Mouse (Mus musculus): ENCODE data around the gene Trpm8. TPM values are rescaled to one million over a fixed set of nuclear protein-coding genes. Genes with fewer than 3 reads are reported as not detected.
A peak's percentile ranks its signal among the peaks of the same experiment; 100 is the strongest.

Gene Trpm8
- polyA plus RNA-seq, 1 experiment from 2014 or later = not detected

DNA sequence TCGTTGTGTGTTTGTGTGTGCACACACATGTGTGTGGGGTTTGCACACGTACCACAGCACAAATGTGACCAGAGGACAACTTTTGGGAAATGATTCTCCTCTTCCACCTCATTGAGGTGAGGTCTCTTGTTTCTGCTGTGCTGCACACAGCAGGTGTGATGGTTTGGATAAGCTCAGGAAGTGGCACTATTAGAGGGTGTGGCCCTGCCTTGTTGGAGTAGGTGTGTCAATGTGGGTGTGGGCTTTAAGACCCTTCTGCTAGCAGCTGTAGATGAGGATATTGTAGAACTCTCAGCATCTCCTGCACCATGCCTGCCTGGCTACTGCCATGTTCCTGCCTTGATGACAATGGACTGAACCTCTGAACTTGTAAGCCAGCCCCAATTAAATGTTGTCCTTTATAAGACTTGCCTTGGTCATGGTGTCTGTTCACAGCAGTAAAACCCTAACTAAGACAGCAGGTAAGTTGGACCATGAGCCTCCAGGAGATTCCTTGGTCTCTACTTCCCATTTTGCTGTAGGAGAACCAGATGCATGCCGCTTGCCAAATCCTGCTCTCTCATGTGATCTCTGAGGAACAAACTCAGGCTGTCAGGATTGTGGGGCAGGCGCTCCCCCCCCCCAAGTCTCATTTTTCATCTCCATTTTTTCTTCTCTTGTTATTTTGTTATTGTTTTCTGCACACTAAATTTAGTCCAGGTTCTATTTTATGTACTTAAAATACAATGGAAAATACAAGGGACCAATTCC lies 18.9 kb downstream of the Trpm8 start:
- no peak overlapping the region for H3K9ac ChIP-seq (ENCODE audit: low read length)
- no peak overlapping the region for H3K4me3 ChIP-seq (ENCODE audit: low read depth, low read length)
- peaks cover 43% of the 10 kb centered on the region for H3K9me3 ChIP-seq (ENCODE audit: control insufficient read depth, low read length)
- no peak for ATAC-seq (replicated peaks; ENCODE audit: low FRiP score, low TSS enrichment, low read depth)
- no peaks in the 10 kb centered on the region for H3K36me3 ChIP-seq (ENCODE audit: control insufficient read depth, insufficient read depth, low read length)
- no peaks in the 10 kb centered on the region for H3K27me3 ChIP-seq (replicated peaks; ENCODE audit: control insufficient read depth, insufficient read depth, low read length)
- DNase-seq (ENCODE audit: low spot score) = peak; percentile 52
- H3K4me1 ChIP-seq (replicated peaks; ENCODE audit: control insufficient read depth, insufficient read depth, low read length) = no peaks in the 10 kb centered on the region
- H3K4me2 ChIP-seq (ENCODE audit: low read length) = no peak overlapping the region
- no peak overlapping the region for H3K27ac ChIP-seq (ENCODE audit: low read depth)
- WGBS = 78% methylated on average over 4 of the region's 4 CpGs

GRCm38 (mm10) chr1:88297480-88298258 lies 20.2 kb downstream of the Trpm8 start:
- peaks cover 43% of the 10 kb centered on the region for H3K9me3 ChIP-seq (ENCODE audit: control insufficient read depth, low read length)
- no peak overlapping the region for H3K4me3 ChIP-seq (ENCODE audit: low read depth, low read length)
- no peaks in the 10 kb centered on the region for H3K4me1 ChIP-seq (replicated peaks; ENCODE audit: control insufficient read depth, insufficient read depth, low read length)
- H3K36me3 ChIP-seq (ENCODE audit: control insufficient read depth, insufficient read depth, low read length) = no peaks in the 10 kb centered on the region
- H3K4me2 ChIP-seq (ENCODE audit: low read length) = no peak overlapping the region
- H3K9ac ChIP-seq (ENCODE audit: low read length) = no peak overlapping the region
- no peak overlapping the region for H3K27ac ChIP-seq (ENCODE audit: low read depth)
- ATAC-seq (replicated peaks; ENCODE audit: low FRiP score, low TSS enrichment, low read depth) (no peak), DNase-seq (ENCODE audit: low spot score) (peak; percentile 60)
- 70% methylated on average over 7 of the region's 7 CpGs for WGBS
- no peaks in the 10 kb centered on the region for H3K27me3 ChIP-seq (replicated peaks; ENCODE audit: control insufficient read depth, insufficient read depth, low read length)

- DNase-seq (ENCODE audit: low spot score) (peak; percentile 54), ATAC-seq (replicated peaks; ENCODE audit: low FRiP score, low TSS enrichment, low read depth) (no peak)
- Histone ChIP-seq H3K4me3 (ENCODE audit: low read depth, low read length) (no peak overlapping the region), H3K9ac (ENCODE audit: low read length) (no peak overlapping the region), H3K36me3 (ENCODE audit: control insufficient read depth, insufficient read depth, low read length) (no peaks in the 10 kb centered on the region), H3K4me2 (ENCODE audit: low read length) (no peak overlapping the region), H3K9me3 (ENCODE audit: control insufficient read depth, low read length) (peaks cover 46% of the 10 kb centered on the region), H3K4me1 (replicated peaks; ENCODE audit: control insufficient read depth, insufficient read depth, low read length) (no peaks in the 10 kb centered on the region), H3K27ac (ENCODE audit: low read depth) (no peak overlapping the region), H3K27me3 (replicated peaks; ENCODE audit: control insufficient read depth, insufficient read depth, low read length) (no peaks in the 10 kb centered on the region)
- 65% methylated on average over 4 of the region's 4 CpGs for WGBS
Observed at GRCm38 (mm10) chr1:88298686-88299528, 21.4 kb downstream of the Trpm8 start.

DNA sequence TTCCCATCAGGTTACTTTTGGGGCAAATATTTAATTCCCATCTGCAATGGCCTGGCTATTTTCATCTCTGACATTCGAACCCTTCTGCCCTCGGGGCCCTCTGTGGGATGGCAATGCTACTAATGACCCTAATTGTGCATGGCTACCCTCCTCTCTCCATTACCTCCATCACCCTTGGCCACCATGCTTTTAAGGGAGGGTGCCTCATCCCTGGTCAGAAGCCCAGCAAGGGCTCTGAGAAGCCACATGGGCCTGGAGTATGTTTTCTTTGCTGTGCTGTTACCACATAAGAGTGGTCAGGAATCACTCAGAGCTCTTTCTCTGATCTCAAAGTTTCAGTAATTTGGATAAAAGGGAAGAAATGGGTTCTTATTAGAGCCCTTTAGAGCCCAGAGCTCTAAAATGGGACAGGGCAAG lies 22.1 kb downstream of the Trpm8 start:
- Histone ChIP-seq H3K27me3 (replicated peaks; ENCODE audit: control insufficient read depth, insufficient read depth, low read length) (no peaks in the 10 kb centered on the region), H3K36me3 (ENCODE audit: control insufficient read depth, insufficient read depth, low read length) (no peaks in the 10 kb centered on the region), H3K9ac (ENCODE audit: low read length) (no peak overlapping the region), H3K9me3 (ENCODE audit: control insufficient read depth, low read length) (peaks cover 49% of the 10 kb centered on the region), H3K4me2 (ENCODE audit: low read length) (no peak overlapping the region), H3K27ac (ENCODE audit: low read depth) (no peak overlapping the region), H3K4me3 (ENCODE audit: low read depth, low read length) (no peak overlapping the region), H3K4me1 (replicated peaks; ENCODE audit: control insufficient read depth, insufficient read depth, low read length) (no peaks in the 10 kb centered on the region)
- DNase-seq (ENCODE audit: low spot score) = no peak
- WGBS = 74% methylated on average over 2 of the region's 2 CpGs
- ATAC-seq (replicated peaks; ENCODE audit: low FRiP score, low TSS enrichment, low read depth) = no peak

DNA sequence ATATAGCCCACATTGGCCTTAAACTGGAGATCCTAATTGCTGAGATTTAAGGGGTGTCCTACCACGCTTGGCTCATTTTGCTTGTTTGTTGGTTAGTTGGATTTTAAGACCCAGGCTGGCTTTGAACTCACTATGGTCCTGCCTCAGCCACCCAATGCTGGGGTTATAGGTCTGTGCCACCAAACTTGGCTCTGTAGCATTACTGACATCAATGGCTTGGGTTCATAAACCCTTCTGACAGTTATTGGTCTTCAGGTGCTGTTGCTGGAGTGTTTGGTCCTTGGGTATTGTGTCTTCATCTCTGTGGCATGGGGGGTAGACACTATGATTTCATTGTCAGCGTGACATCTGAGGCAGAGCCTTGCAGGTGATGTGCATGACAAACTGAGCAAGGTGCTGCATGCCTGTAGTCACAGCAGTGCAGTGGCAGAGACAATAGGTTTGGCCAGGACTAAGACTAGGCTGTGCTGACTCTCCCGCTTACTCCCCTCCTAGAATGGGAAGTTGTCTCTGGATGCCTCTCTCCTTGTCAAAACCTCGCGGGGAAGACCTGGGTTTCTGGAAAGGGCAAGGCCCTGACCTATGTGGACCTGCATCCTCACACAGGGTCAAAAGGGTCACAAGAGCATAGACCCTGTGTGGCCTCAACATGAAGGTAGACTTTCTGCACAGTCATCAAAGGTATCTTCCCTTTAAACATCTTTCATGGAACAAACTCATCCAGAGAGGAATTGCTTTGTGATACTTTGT lies 23.0 kb downstream of the Trpm8 start:
- Histone ChIP-seq H3K4me1 (replicated peaks; ENCODE audit: control insufficient read depth, insufficient read depth, low read length) (no peaks in the 10 kb centered on the region), H3K9me3 (ENCODE audit: control insufficient read depth, low read length) (peaks cover 51% of the 10 kb centered on the region), H3K9ac (ENCODE audit: low read length) (no peak overlapping the region), H3K4me3 (ENCODE audit: low read depth, low read length) (no peak overlapping the region), H3K27ac (ENCODE audit: low read depth) (no peak overlapping the region), H3K27me3 (replicated peaks; ENCODE audit: control insufficient read depth, insufficient read depth, low read length) (no peaks in the 10 kb centered on the region), H3K36me3 (ENCODE audit: control insufficient read depth, insufficient read depth, low read length) (no peaks in the 10 kb centered on the region), H3K4me2 (ENCODE audit: low read length) (no peak overlapping the region)
- 41% methylated on average over 5 of the region's 5 CpGs for WGBS
- DNase-seq (ENCODE audit: low spot score) (peak; percentile 56), ATAC-seq (replicated peaks; ENCODE audit: low FRiP score, low TSS enrichment, low read depth) (no peak)

DNA sequence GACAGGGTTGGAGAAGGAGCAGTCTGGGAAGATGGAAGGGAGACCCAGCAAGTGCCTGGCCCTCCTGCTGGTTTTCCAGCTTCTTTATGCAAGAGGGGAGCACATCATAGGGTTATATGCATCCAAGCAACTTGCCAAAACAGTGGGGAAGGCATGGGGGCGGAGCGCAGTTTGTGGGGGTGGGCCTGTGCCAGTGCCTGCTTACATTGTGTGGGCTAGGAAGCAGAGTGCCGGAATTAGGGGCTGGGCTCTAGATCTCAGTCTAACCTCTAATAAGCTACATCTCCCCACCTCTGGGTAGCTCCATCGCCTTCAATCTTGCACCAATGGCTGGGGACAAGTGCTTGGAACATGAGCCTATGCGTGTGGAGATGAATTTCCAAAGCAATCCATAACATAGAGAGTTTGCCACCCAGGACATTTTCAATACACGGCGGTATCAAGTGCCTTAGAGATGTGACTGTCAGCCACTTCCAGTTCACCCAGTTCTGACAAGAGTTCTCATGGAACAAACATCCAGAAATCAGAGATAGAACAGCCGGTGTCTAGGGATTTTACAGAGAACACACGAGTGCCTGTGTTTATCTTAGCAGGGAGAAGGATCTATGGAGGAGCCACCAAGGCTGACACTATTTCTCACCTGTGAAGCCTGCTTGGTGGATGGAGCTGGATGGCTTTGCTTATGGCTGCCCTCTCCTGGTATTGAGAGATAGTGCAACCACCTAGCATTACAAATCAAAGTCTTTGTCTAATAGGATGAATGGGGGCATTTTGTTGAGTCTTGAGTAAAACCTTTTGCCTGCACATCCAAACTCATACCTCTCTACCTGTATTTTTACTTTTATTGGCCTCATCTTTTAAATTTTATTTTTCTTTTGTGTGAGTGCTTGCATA lies 23.9 kb downstream of the Trpm8 start:
- H3K9me3 ChIP-seq (ENCODE audit: control insufficient read depth, low read length) = peaks cover 51% of the 10 kb centered on the region
- peak; percentile 72 for DNase-seq (ENCODE audit: low spot score)

DNA sequence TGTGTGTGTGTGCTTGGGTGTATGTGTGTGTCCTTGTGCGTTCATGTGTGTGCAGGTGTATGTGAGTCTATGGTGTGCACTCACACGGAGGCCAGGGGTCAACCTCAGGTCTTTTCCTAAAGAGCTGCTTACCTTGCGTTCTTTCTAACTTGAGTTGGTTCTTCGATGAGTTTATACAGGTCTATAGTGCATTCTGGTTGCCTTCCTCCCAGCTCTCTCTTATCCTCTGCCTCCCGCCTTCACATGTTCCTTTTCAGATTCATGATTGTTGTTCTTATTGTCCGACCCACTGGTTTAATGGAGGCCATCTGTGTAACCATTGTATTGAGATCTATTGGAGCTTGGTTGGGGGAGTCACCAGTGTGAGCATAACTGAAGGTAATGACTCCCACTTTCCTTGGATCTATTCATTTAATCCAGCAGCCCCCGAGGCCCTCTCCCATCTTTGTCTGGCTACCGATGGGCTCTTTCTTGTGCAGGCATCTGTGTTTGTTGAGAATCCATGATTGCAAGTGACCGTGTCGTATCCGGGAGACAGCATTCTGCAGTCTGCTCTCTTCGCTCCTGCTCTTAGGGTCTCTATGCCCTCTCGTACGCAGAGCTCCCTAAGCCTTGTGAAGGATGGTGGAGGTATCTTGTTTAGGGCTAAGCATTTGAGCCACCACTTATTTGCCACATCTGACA lies 24.7 kb downstream of the Trpm8 start:
- no peaks in the 10 kb centered on the region for H3K4me1 ChIP-seq (replicated peaks; ENCODE audit: control insufficient read depth, insufficient read depth, low read length)
- H3K9me3 ChIP-seq (ENCODE audit: control insufficient read depth, low read length) = peaks cover 54% of the 10 kb centered on the region
- H3K36me3 ChIP-seq (ENCODE audit: control insufficient read depth, insufficient read depth, low read length) = no peaks in the 10 kb centered on the region
- no peak overlapping the region for H3K9ac ChIP-seq (ENCODE audit: low read length)
- H3K4me2 ChIP-seq (ENCODE audit: low read length) = no peak overlapping the region
- ATAC-seq (replicated peaks; ENCODE audit: low FRiP score, low TSS enrichment, low read depth) = peak; percentile 40; the same call in 1 of the 2 replicates
- no peaks in the 10 kb centered on the region for H3K27me3 ChIP-seq (replicated peaks; ENCODE audit: control insufficient read depth, insufficient read depth, low read length)
- DNase-seq (ENCODE audit: low spot score) = peak; percentile 52
- H3K4me3 ChIP-seq (ENCODE audit: low read depth, low read length) = no peak overlapping the region
- H3K27ac ChIP-seq (ENCODE audit: low read depth) = no peak overlapping the region
- 67% methylated on average over 14 of the region's 14 CpGs for WGBS

More for the DNA sequence above, 23.9 kb downstream of the Trpm8 start:
- Histone ChIP-seq H3K36me3 (ENCODE audit: control insufficient read depth, insufficient read depth, low read length) (no peaks in the 10 kb centered on the region), H3K27me3 (replicated peaks; ENCODE audit: control insufficient read depth, insufficient read depth, low read length) (no peaks in the 10 kb centered on the region), H3K4me3 (ENCODE audit: low read depth, low read length) (no peak overlapping the region), H3K9ac (ENCODE audit: low read length) (no peak overlapping the region), H3K4me2 (ENCODE audit: low read length) (no peak overlapping the region), H3K27ac (ENCODE audit: low read depth) (no peak overlapping the region), H3K4me1 (replicated peaks; ENCODE audit: control insufficient read depth, insufficient read depth, low read length) (no peaks in the 10 kb centered on the region)
- ATAC-seq (replicated peaks; ENCODE audit: low FRiP score, low TSS enrichment, low read depth) = peak; percentile 26; the same call in 1 of the 2 replicates
- WGBS = 63% methylated on average over 9 of the region's 9 CpGs
